Mouse (Mus musculus): ENCODE data around the gene Tsnaxip1. TPM values are rescaled to one million over a fixed set of nuclear protein-coding genes. Genes with fewer than 3 reads are reported as not detected.
A peak's percentile ranks its signal among the peaks of the same experiment; 100 is the strongest.

The Tsnaxip1 gene
- total and polyA plus RNA-seq, 2 experiments from 2014 or later: 0.16 to 0.62 TPM

DNA sequence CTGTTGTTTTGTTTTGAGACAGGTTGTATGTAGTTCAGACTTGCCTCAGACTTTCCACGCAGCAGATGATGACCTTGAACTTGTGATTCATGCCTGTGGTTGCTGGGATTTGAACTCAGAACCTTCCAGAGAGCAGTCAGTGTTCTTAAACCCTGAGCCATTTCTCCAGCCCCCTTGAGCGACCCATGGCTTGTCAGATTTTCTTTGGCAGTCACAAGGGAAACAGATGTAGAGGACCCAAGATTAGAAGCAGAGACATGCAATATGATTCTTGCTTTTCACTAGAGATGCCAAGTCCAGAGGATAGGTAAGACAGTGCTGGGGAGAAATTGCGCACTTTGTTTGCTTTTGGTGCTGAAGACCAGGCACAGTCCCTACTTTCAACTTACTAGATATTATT is 25.6 kb downstream of the Tsnaxip1 start, which contains the start of gene Cenpt:
TSS of gene Cenpt (minus strand) at position 101 of the 400 bp plus-strand sequence.
- Histone ChIP-seq H3K9me3 (ENCODE audit: low read length) (no peaks in the 10 kb centered on the region), H3K4me1 (ENCODE audit: insufficient read depth, low read length) (peaks cover 17% of the 10 kb centered on the region), H3K36me3 (ENCODE audit: insufficient read depth, low read length) (peaks cover 11% of the 10 kb centered on the region), H3K27ac (ENCODE audit: low read depth, low read length) (no peak within 1 kb of the TSS), H3K9ac (replicated peaks; ENCODE audit: low read length, poor library complexity, severe bottlenecking) (no peak within 1 kb of the TSS), H3K27me3 (ENCODE audit: insufficient read depth, low read length) (no peaks in the 10 kb centered on the region), H3K4me3 (ENCODE audit: low read depth, low read length) (peak within 1 kb of the TSS; percentile 69; the same call in 1 of the 2 replicates), H3K4me2 (ENCODE audit: low read depth, low read length, poor library complexity, severe bottlenecking) (no peak within 1 kb of the TSS)
- no peak for TF ChIP-seq CTCF (IDR thresholded peaks at IDR 0.05)
- 93% methylated on average over 3 of the region's 3 CpGs for WGBS
- DNase-seq (ENCODE audit: low spot score) (no peak), ATAC-seq (ENCODE audit: low FRiP score) (no peak)

DNA sequence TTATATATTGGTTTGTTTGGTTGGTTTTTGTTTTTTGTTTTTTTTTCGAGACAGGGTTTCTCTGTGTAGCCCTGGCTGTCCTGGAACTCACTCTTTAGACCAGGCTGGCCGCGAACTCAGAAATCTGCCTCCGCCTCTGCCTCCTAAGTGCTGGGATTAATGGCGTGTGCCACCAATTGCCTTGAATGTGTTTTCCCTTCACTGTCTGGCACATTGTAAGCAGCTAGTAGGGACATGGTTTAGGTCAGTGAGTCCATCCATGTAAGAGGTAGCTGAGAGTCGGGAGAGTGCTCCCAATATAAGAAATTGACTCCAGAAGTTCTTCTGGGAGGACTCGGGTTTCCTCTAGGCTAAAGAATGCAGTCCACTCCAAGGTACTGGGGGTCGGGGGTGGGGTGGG is 26.8 kb downstream of the Tsnaxip1 start:
- peak overlapping the region; percentile 88; the same call in 1 of the 2 replicates for H3K27ac ChIP-seq (ENCODE audit: low read depth, low read length)
- DNase-seq (ENCODE audit: low spot score) (no peak), ATAC-seq (ENCODE audit: low FRiP score) (no peak)
- peak overlapping the region; percentile 33 for H3K4me2 ChIP-seq (ENCODE audit: low read depth, low read length, poor library complexity, severe bottlenecking)
- no peaks in the 10 kb centered on the region for H3K9me3 ChIP-seq (ENCODE audit: low read length)
- peaks cover 17% of the 10 kb centered on the region for H3K4me1 ChIP-seq (ENCODE audit: insufficient read depth, low read length)
- peak overlapping the region; percentile 84 for H3K9ac ChIP-seq (replicated peaks; ENCODE audit: low read length, poor library complexity, severe bottlenecking)
- no peak for TF ChIP-seq CTCF (IDR thresholded peaks at IDR 0.05)
- 0 out of 2 replicates have a peak, but pooled peaks cover under 1% of the 10 kb centered on the region for H3K36me3 ChIP-seq (ENCODE audit: insufficient read depth, low read length)
- peak overlapping the region; percentile 79 for H3K4me3 ChIP-seq (ENCODE audit: low read depth, low read length)
- H3K27me3 ChIP-seq (ENCODE audit: insufficient read depth, low read length): no peaks in the 10 kb centered on the region
- WGBS: 27% methylated on average over 8 of the region's 8 CpGs

DNA sequence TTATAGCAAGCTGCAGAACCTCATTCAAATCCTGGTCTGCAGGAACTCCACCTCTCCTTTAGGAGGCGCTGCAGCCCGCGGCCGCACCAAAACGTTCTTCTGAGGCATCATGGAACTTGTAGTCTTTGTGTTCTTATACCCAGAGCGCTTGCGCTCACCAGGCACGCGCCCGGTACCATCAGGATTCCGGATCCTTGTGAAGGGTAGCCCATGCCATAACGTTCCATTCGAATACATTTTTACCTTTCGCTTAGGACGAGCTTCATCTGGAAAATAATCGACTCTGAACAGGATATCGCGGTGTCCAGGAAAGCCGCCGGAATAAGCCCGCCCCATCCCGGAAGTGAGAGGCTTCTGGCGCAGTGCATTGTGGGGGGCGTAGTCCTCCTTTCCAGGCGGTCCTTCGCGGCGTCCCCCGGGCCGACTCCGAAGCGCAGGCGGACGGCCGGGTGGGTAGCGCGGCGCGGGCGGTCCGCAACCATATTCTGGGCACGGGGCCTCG is 27.2 kb downstream of the Tsnaxip1 start, which contains the start of gene Thap11:
TSS of gene Thap11 (plus strand) at position 418 of the 502 bp plus-strand sequence.
- peak within 1 kb of the TSS; percentile 88 for H3K27ac ChIP-seq (ENCODE audit: low read depth, low read length)
- no peaks in the 10 kb centered on the region for H3K36me3 ChIP-seq (ENCODE audit: insufficient read depth, low read length)
- WGBS: under 1% methylated on average over 41 of the region's 43 CpGs
- H3K4me3 ChIP-seq (ENCODE audit: low read depth, low read length): peak within 1 kb of the TSS; percentile 79
- no peaks in the 10 kb centered on the region for H3K27me3 ChIP-seq (ENCODE audit: insufficient read depth, low read length)
- H3K4me1 ChIP-seq (ENCODE audit: insufficient read depth, low read length): peaks cover 17% of the 10 kb centered on the region
- H3K9ac ChIP-seq (replicated peaks; ENCODE audit: low read length, poor library complexity, severe bottlenecking): peak within 1 kb of the TSS; percentile 84
- H3K4me2 ChIP-seq (ENCODE audit: low read depth, low read length, poor library complexity, severe bottlenecking): peak within 1 kb of the TSS; percentile 80
- ATAC-seq (ENCODE audit: low FRiP score) (peak; percentile 91), DNase-seq (ENCODE audit: low spot score) (peak; percentile 95)
- peak; percentile 89 for TF ChIP-seq CTCF (IDR thresholded peaks at IDR 0.05)
- H3K9me3 ChIP-seq (ENCODE audit: low read length): no peaks in the 10 kb centered on the region

DNA sequence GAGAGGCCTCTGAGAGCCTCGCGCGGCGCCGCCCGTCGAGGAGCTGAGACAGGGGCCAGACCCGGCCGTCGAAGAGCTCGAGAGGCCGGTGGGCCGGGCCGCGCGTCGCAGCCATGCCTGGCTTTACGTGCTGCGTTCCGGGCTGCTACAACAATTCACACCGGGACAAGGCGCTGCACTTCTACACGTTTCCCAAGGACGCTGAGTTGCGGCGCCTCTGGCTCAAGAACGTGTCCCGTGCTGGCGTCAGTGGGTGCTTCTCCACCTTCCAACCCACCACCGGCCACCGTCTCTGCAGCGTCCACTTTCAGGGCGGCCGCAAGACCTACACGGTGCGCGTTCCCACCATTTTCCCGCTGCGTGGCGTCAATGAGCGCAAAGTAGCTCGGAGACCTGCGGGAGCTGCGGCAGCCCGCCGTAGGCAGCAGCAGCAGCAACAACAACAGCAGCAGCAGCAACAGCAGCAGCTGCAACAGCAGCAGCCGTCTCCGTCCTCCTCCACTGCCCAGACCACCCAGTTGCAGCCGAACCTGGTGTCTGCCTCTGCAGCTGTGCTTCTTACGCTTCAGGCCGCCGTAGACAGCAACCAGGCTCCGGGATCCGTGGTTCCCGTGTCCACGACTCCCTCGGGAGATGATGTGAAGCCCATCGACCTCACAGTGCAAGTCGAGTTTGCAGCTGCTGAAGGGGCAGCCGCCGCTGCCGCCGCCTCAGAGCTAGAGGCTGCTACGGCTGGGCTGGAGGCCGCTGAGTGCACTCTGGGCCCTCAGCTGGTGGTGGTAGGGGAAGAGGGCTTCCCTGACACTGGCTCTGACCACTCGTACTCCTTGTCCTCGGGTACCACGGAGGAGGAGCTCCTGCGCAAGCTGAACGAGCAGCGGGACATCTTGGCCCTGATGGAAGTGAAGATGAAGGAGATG is 28.0 kb downstream of the Tsnaxip1 start:
- H3K9me3 ChIP-seq (ENCODE audit: low read length): no peaks in the 10 kb centered on the region

DNA sequence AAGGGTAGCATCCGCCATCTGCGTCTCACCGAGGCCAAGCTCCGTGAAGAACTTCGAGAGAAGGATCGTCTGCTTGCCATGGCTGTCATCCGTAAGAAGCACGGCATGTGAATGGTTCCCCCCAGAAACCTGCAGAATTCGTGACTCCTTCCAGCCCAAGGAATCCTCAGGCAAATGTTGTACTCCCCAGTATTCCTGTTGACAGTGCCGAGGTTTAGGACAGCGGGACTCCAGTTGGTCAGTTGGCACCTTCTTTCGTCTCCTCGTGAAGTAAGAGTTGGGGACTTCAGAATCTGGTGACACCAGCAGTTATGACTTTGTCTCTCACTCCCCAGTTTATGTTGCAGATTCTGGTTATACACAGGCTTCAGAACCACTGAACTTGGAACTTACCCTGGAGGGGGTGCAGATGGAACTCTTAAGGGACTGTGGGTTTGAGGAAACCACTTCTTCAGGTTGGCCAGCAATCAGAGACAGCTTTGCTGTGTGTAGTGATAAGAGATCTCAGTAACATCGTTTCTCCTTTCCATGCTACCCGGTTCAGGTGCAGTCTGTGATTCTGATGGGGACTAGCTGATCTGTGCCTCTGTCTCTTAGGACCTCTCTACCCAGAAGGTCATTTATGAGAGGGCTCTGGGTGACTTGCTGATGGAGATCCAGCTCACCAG is 28.8 kb downstream of the Tsnaxip1 start:
- ATAC-seq (ENCODE audit: low FRiP score) (no peak), DNase-seq (ENCODE audit: low spot score) (no peak)
- H3K27ac ChIP-seq (ENCODE audit: low read depth, low read length): peak overlapping the region; percentile 88; the same call in 1 of the 2 replicates
- no peaks in the 10 kb centered on the region for H3K36me3 ChIP-seq (ENCODE audit: insufficient read depth, low read length)
- H3K9me3 ChIP-seq (ENCODE audit: low read length): no peaks in the 10 kb centered on the region
- H3K4me1 ChIP-seq (ENCODE audit: insufficient read depth, low read length): peaks cover 11% of the 10 kb centered on the region; the same call in 1 of the 2 replicates
- no peaks in the 10 kb centered on the region for H3K27me3 ChIP-seq (ENCODE audit: insufficient read depth, low read length)
- peak overlapping the region; percentile 84 for H3K9ac ChIP-seq (replicated peaks; ENCODE audit: low read length, poor library complexity, severe bottlenecking)
- peak overlapping the region; percentile 80 for H3K4me2 ChIP-seq (ENCODE audit: low read depth, low read length, poor library complexity, severe bottlenecking)
- peak overlapping the region; percentile 79 for H3K4me3 ChIP-seq (ENCODE audit: low read depth, low read length)
- TF ChIP-seq CTCF (IDR thresholded peaks at IDR 0.05): no peak
- 25% methylated on average over 15 of the region's 15 CpGs for WGBS

More for the DNA sequence above, 28.0 kb downstream of the Tsnaxip1 start:
- Histone ChIP-seq H3K4me3 (ENCODE audit: low read depth, low read length) (peak overlapping the region; percentile 79), H3K4me1 (ENCODE audit: insufficient read depth, low read length) (peaks cover 15% of the 10 kb centered on the region), H3K27me3 (ENCODE audit: insufficient read depth, low read length) (no peaks in the 10 kb centered on the region), H3K4me2 (ENCODE audit: low read depth, low read length, poor library complexity, severe bottlenecking) (peak overlapping the region; percentile 80), H3K27ac (ENCODE audit: low read depth, low read length) (peak overlapping the region; percentile 88), H3K36me3 (ENCODE audit: insufficient read depth, low read length) (no peaks in the 10 kb centered on the region), H3K9ac (replicated peaks; ENCODE audit: low read length, poor library complexity, severe bottlenecking) (peak overlapping the region; percentile 84)
- under 1% methylated on average over 67 of the region's 71 CpGs for WGBS
- ATAC-seq (ENCODE audit: low FRiP score) (peak; percentile 53), DNase-seq (ENCODE audit: low spot score) (peak; percentile 44)
- TF ChIP-seq CTCF (IDR thresholded peaks at IDR 0.05): no peak
